In genomic region chr11:95231688-95232328, GRCm38 (mm10) we compare ENCODE assay signal across 8 mouse cellular contexts. TPM values are rescaled to one million over a fixed set of nuclear protein-coding genes. Genes with fewer than 3 reads are reported as not detected.
A peak's percentile ranks its signal among the peaks of the same experiment; 100 is the strongest.
DNase-seq lines count a peak whose midpoint lies in the region; ATAC-seq lines count a peak whose summit lies in the region.

No protein-coding gene starts in this region.

- H3K9me3 ChIP-seq in forebrain, embryonic 16.5 days (ENCODE audit: control insufficient read depth, low read length), result no peaks in the 10 kb centered on the region

- ATAC-seq in forebrain, embryonic 16.5 days, result peak; percentile 31; the same call in 1 of the 2 replicates
- ATAC-seq in hematopoietic stem cell, adult 5-6 weeks (replicated peaks in 1 of 2; ENCODE audit: insufficient read depth in 1 of 2, low FRiP score in 2 of 2, low TSS enrichment in 1 of 2, low read depth in 1 of 2, poor library complexity in 2 of 2, severe bottlenecking in 2 of 2), result peak; percentile 69 to 85; a peak in 3 of 4 replicates

- no peak overlapping the region for H3K27ac ChIP-seq in forebrain, embryonic 16.5 days (ENCODE audit: low read length)

- no peaks in the 10 kb centered on the region; the same call in 1 of the 2 replicates for H3K27me3 ChIP-seq in forebrain, embryonic 16.5 days (replicated peaks; ENCODE audit: control insufficient read depth, insufficient read depth, low read length)

- peak; percentile 59 for DNase-seq in MN1 (ENCODE audit: low spot score)
- peak; percentile 29 for DNase-seq in cerebellum, adult 11-12 months
- DNase-seq in left cerebral cortex, adult 11 months (ENCODE audit: low spot score), result peak; percentile 21
- peak; percentile 63 for DNase-seq in lung, postnatal 36 days
- DNase-seq in retina, postnatal 7 days (ENCODE audit: low read depth, low spot score), result peak; percentile 45
- peak; percentile 85 for DNase-seq in thymus, postnatal 4 days

- H3K4me3 ChIP-seq in forebrain, embryonic 16.5 days (replicated peaks; ENCODE audit: low read length), result no peak overlapping the region

- 0 out of 2 replicates have a peak, but pooled peaks cover 4% of the 10 kb centered on the region for H3K4me1 ChIP-seq in forebrain, embryonic 16.5 days (replicated peaks; ENCODE audit: control insufficient read depth, insufficient read depth, low read length)

- 0 out of 2 replicates have a peak overlapping the region, but pooled peaks have one; percentile 12 for H3K9ac ChIP-seq in forebrain, embryonic 16.5 days (replicated peaks; ENCODE audit: low read depth, low read length)

- no peaks in the 10 kb centered on the region for H3K36me3 ChIP-seq in forebrain, embryonic 16.5 days (ENCODE audit: control insufficient read depth, insufficient read depth)

- WGBS in forebrain, embryonic 16.5 days, result 9% methylated on average over 23 of the region's 24 CpGs

- H3K4me2 ChIP-seq in forebrain, embryonic 16.5 days (ENCODE audit: low read length), result peak overlapping the region; percentile 33

RNA-seq across cellular contexts. Expression of gene Tac4, which starts 29.5 kb away (rescaled TPM):
- polyA plus RNA-seq in forebrain, embryonic 16.5 days (2015; fragmentation: Nextera tagmentation; extraction: Ambion mirVana), result 0.20 and 0.23 TPM in 2 replicates
- total RNA-seq in hematopoietic stem cell, adult 5-6 weeks (2017), result 0.56 TPM in 1 of 2 replicates, not detected in the other

Comparison
In these comparisons a context has a peak if more than half of its experiments do, and no peak if none do; other contexts are left out.
1. DNase-seq: peak in every context shown above with its lines; median percentile 85 in thymus, postnatal 4 days; 63 in lung, postnatal 36 days; 59 in MN1; 45 in retina, postnatal 7 days; 29 in cerebellum, adult 11-12 months; 21 in left cerebral cortex, adult 11 months.